Mouse (Mus musculus) heart, embryonic 10.5 days (tissue): ENCODE measurements at regions not wholly inside any gene's neighbourhood (a gene's known extent, or its start where the extent isn't known, plus 50 kb on each side); places are given as distances from the start of the nearest gene placed in this dataset.

Experiments used
- DNase-seq: peaks from one replicate; pipeline ENCODE4 v3.0.0-alpha.2; 2017; ENCODE audit warnings: low spot score
- H3K27ac ChIP-seq: fragments of 300-500 bp; sonication (generic); 2 replicates; pipeline ENCODE4 v1.5.1; 2016; ENCODE audit warnings: mild to moderate bottlenecking
- H3K27me3 ChIP-seq: fragments of 300-500 bp; sonication (generic); 2 replicates; pipeline ENCODE4 v1.6.1; 2016; ENCODE audit warnings: mild to moderate bottlenecking; ENCODE audit not compliant: poor library complexity, insufficient read depth, severe bottlenecking
- H3K36me3 ChIP-seq: fragments of 300-500 bp; sonication (generic); 2 replicates; pipeline ENCODE4 v1.6.1; 2016; ENCODE audit warnings: mild to moderate bottlenecking, moderate library complexity
- H3K4me1 ChIP-seq: fragments of 300-500 bp; sonication (generic); 2 replicates; pipeline ENCODE4 v1.6.1; 2016; ENCODE audit warnings: mild to moderate bottlenecking
- H3K4me3 ChIP-seq: fragments of 300-500 bp; sonication (generic); 2 replicates; pipeline ENCODE4 v1.5.1; 2016; ENCODE audit warnings: mild to moderate bottlenecking, moderate library complexity
- H3K9me3 ChIP-seq: fragments of 300-500 bp; sonication (generic); 2 replicates; pipeline ENCODE4 v1.6.1; 2016; ENCODE audit warnings: mild to moderate bottlenecking, moderate library complexity
- WGBS: fragments of 180-500 bp; shearing (Covaris S2); methylation state at CpG from one replicate; pipeline ENCODE4 v1.1.7; 2016; 5-methylcytosine and 5-hydroxymethylcytosine counted together

GRCm38 (mm10) chr2:106425451-106425881 is 267.6 kb upstream of the Mpped2 start:
- H3K27me3 ChIP-seq = no peaks in the 10 kb centered on the region
- DNase-seq = peak; percentile 58
- no peaks in the 10 kb centered on the region for H3K36me3 ChIP-seq
- H3K4me3 ChIP-seq = no peak overlapping the region
- no peaks in the 10 kb centered on the region for H3K4me1 ChIP-seq
- H3K9me3 ChIP-seq = no peaks in the 10 kb centered on the region
- no peak overlapping the region for H3K27ac ChIP-seq
- 76% methylated on average over 4 of the region's 4 CpGs for WGBS

- Histone ChIP-seq H3K27ac (no peak overlapping the region), H3K4me3 (no peak overlapping the region)
- 90% methylated on average over 1 of the region's 1 CpGs for WGBS
Observed at GRCm38 (mm10) chr2:106426010-106426409, 267.1 kb upstream of the Mpped2 start.

GRCm38 (mm10) chr2:106427237-106427636 is 265.8 kb upstream of the Mpped2 start:
- no peak overlapping the region for H3K4me3 ChIP-seq
- DNase-seq = no peak
- no peak overlapping the region for H3K27ac ChIP-seq
- H3K27me3 ChIP-seq = no peaks in the 10 kb centered on the region
- no peaks in the 10 kb centered on the region for H3K9me3 ChIP-seq
- H3K36me3 ChIP-seq = no peaks in the 10 kb centered on the region
- 81% methylated on average over 7 of the region's 7 CpGs for WGBS
- peaks cover 11% of the 10 kb centered on the region for H3K4me1 ChIP-seq

More at GRCm38 (mm10) chr2:106426010-106426409, 267.1 kb upstream of the Mpped2 start:
- Histone ChIP-seq H3K27me3 (no peaks in the 10 kb centered on the region), H3K4me1 (no peaks in the 10 kb centered on the region), H3K36me3 (no peaks in the 10 kb centered on the region), H3K9me3 (no peaks in the 10 kb centered on the region)
- peak; percentile 2 for DNase-seq

- H3K27ac ChIP-seq = no peak overlapping the region
- peak; percentile 66 for DNase-seq
- no peaks in the 10 kb centered on the region for H3K36me3 ChIP-seq
- no peaks in the 10 kb centered on the region for H3K27me3 ChIP-seq
- H3K4me1 ChIP-seq = peaks cover 23% of the 10 kb centered on the region
- no peaks in the 10 kb centered on the region for H3K9me3 ChIP-seq
- WGBS = 63% methylated on average over 11 of the region's 11 CpGs
- H3K4me3 ChIP-seq = no peak overlapping the region
Observed at GRCm38 (mm10) chr2:106428909-106429308, 264.2 kb upstream of the Mpped2 start.

- WGBS = 30% methylated on average over 8 of the region's 8 CpGs
- no peaks in the 10 kb centered on the region for H3K9me3 ChIP-seq
- DNase-seq = peak; percentile 73
- no peaks in the 10 kb centered on the region for H3K27me3 ChIP-seq
- H3K27ac ChIP-seq = peak overlapping the region; percentile 29; the same call in 1 of the 2 replicates
- H3K4me3 ChIP-seq = peak overlapping the region; percentile 42
- H3K4me1 ChIP-seq = peaks cover 29% of the 10 kb centered on the region
- no peaks in the 10 kb centered on the region for H3K36me3 ChIP-seq
Observed at GRCm38 (mm10) chr2:106431141-106431540, 261.9 kb upstream of the Mpped2 start.

- no peaks in the 10 kb centered on the region for H3K36me3 ChIP-seq
- peak; percentile 75 for DNase-seq
- H3K4me3 ChIP-seq = peak overlapping the region; percentile 42
- H3K27me3 ChIP-seq = no peaks in the 10 kb centered on the region
- WGBS = 6% methylated on average over 9 of the region's 9 CpGs
- H3K27ac ChIP-seq = peak overlapping the region; percentile 29
- peaks cover 29% of the 10 kb centered on the region for H3K4me1 ChIP-seq
- no peaks in the 10 kb centered on the region for H3K9me3 ChIP-seq
Observed at GRCm38 (mm10) chr2:106431637-106432199, 261.4 kb upstream of the Mpped2 start.

GRCm38 (mm10) chr2:106436136-106436535 is 256.9 kb upstream of the Mpped2 start:
- H3K9me3 ChIP-seq = no peaks in the 10 kb centered on the region
- peaks cover 29% of the 10 kb centered on the region for H3K4me1 ChIP-seq
- H3K27ac ChIP-seq = no peak overlapping the region
- no peak for DNase-seq
- no peaks in the 10 kb centered on the region for H3K27me3 ChIP-seq
- no peak overlapping the region for H3K4me3 ChIP-seq
- H3K36me3 ChIP-seq = no peaks in the 10 kb centered on the region
- 70% methylated on average over 2 of the region's 2 CpGs for WGBS

GRCm38 (mm10) chr2:106454310-106454974 is 238.6 kb upstream of the Mpped2 start:
- Histone ChIP-seq H3K4me1 (peaks cover 11% of the 10 kb centered on the region; the same call in 1 of the 2 replicates), H3K36me3 (no peaks in the 10 kb centered on the region), H3K27ac (no peak overlapping the region), H3K27me3 (no peaks in the 10 kb centered on the region), H3K9me3 (no peaks in the 10 kb centered on the region), H3K4me3 (no peak overlapping the region)
- DNase-seq = no peak
- WGBS = 65% methylated on average over 7 of the region's 7 CpGs

GRCm38 (mm10) chr2:106455039-106455438 is 238.0 kb upstream of the Mpped2 start:
- H3K27me3 ChIP-seq = no peaks in the 10 kb centered on the region
- 75% methylated on average over 4 of the region's 4 CpGs for WGBS
- no peak overlapping the region for H3K27ac ChIP-seq
- peaks cover 11% of the 10 kb centered on the region; the same call in 1 of the 2 replicates for H3K4me1 ChIP-seq
- H3K36me3 ChIP-seq = no peaks in the 10 kb centered on the region
- no peak overlapping the region for H3K4me3 ChIP-seq
- no peak for DNase-seq
- no peaks in the 10 kb centered on the region for H3K9me3 ChIP-seq

- WGBS = 81% methylated on average over 3 of the region's 3 CpGs
- no peak for DNase-seq
- Histone ChIP-seq H3K4me1 (peaks cover 19% of the 10 kb centered on the region), H3K36me3 (no peaks in the 10 kb centered on the region), H3K27ac (no peak overlapping the region), H3K4me3 (no peak overlapping the region), H3K9me3 (no peaks in the 10 kb centered on the region), H3K27me3 (no peaks in the 10 kb centered on the region)
Observed at GRCm38 (mm10) chr2:106455972-106456371, 237.1 kb upstream of the Mpped2 start.

- Histone ChIP-seq H3K36me3 (no peaks in the 10 kb centered on the region), H3K9me3 (no peaks in the 10 kb centered on the region), H3K27me3 (no peaks in the 10 kb centered on the region), H3K4me3 (no peak overlapping the region), H3K4me1 (peaks cover 39% of the 10 kb centered on the region), H3K27ac (peak overlapping the region; percentile 62)
- no peak for DNase-seq
- WGBS = 18% methylated on average over 5 of the region's 5 CpGs
Observed at GRCm38 (mm10) chr2:106458003-106458402, 235.1 kb upstream of the Mpped2 start.

- Histone ChIP-seq H3K4me3 (peak overlapping the region; percentile 16; the same call in 1 of the 2 replicates), H3K27ac (peak overlapping the region; percentile 79)
Observed at GRCm38 (mm10) chr2:106461021-106461420, 232.0 kb upstream of the Mpped2 start.

GRCm38 (mm10) chr2:106461490-106461889 is 231.6 kb upstream of the Mpped2 start:
- Histone ChIP-seq H3K4me1 (peaks cover 45% of the 10 kb centered on the region), H3K36me3 (no peaks in the 10 kb centered on the region), H3K27me3 (no peaks in the 10 kb centered on the region), H3K27ac (peak overlapping the region; percentile 79), H3K4me3 (peak overlapping the region; percentile 16; the same call in 1 of the 2 replicates), H3K9me3 (no peaks in the 10 kb centered on the region)
- 12% methylated on average over 7 of the region's 7 CpGs for WGBS
- DNase-seq = peak; percentile 86

More at GRCm38 (mm10) chr2:106461021-106461420, 232.0 kb upstream of the Mpped2 start:
- DNase-seq = no peak
- no peaks in the 10 kb centered on the region for H3K36me3 ChIP-seq
- H3K9me3 ChIP-seq = no peaks in the 10 kb centered on the region
- WGBS = 18% methylated on average over 8 of the region's 8 CpGs
- H3K4me1 ChIP-seq = peaks cover 45% of the 10 kb centered on the region
- no peaks in the 10 kb centered on the region for H3K27me3 ChIP-seq
